Mouse (Mus musculus): ENCODE results near the gene Rabep2. TPM values are rescaled to one million over a fixed set of nuclear protein-coding genes. Genes with fewer than 3 reads are reported as not detected.

Gene Rabep2
- polyA plus RNA-seq, 1 experiment from 2014 or later, result 31.5 TPM

DNA sequence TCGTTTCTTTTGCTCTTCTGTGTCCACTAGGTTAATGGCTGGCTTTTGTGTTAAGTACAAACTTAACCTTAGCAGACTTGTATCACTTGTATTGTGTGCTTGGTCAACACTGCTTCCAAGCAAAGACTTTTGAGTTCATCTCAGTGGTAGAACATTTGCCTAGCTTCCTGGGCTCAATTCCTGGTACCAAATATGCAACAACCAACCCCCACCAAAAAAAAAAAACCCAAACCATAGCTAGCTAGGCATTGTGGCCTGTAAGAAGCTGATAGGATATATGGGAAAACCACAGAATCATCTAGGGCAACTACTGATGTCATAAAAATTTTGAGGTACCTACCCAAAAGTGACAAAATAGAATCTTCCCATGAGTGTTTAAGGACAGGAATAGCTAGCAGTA lies 62.4 kb downstream of the Rabep2 start:
- no peak overlapping the region for H3K4me3 ChIP-seq (replicated peaks; ENCODE audit: low read length)
- no peak overlapping the region for H3K27ac ChIP-seq (ENCODE audit: low read length)
- no peaks in the 10 kb centered on the region for H3K27me3 ChIP-seq (ENCODE audit: control insufficient read depth, insufficient read depth, low read length)
- H3K9ac ChIP-seq (ENCODE audit: low read length), result no peak overlapping the region
- 81% methylated on average over 1 of the region's 1 CpGs for WGBS
- H3K9me3 ChIP-seq (replicated peaks; ENCODE audit: control insufficient read depth, low read length), result no peaks in the 10 kb centered on the region
- peaks cover 32% of the 10 kb centered on the region for H3K36me3 ChIP-seq (ENCODE audit: control insufficient read depth, insufficient read depth, low read length)
- no peak overlapping the region for H3K4me2 ChIP-seq (ENCODE audit: low read depth, low read length)
- H3K4me1 ChIP-seq (ENCODE audit: control insufficient read depth, insufficient read depth, low read length), result peaks cover 6% of the 10 kb centered on the region; the same call in 1 of the 2 replicates
- ATAC-seq (ENCODE audit: insufficient read depth, low FRiP score), result no peak

DNA sequence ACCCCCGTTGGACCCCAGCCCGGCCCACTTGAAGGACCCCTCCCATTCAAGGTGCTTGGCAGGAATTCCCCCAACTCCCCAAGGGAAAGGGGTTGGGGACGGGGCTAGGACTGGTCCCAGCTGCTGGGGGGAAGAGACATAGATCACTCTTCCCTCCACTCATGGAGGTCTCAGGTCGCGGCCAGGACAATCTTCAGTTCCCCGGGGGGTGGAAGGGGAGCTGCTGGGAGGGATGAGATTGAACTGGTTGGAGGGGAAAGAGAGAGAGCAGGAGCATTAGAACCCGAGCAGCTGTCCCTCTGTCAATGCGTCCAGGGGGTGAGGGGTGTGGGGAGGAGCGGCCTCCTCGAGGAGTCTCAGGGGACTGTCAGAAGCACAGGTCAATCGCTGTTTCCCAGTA lies 63.4 kb downstream of the Rabep2 start:
- Histone ChIP-seq H3K4me2 (ENCODE audit: low read depth, low read length) (no peak overlapping the region), H3K9ac (ENCODE audit: low read length) (no peak overlapping the region), H3K27me3 (ENCODE audit: control insufficient read depth, insufficient read depth, low read length) (no peaks in the 10 kb centered on the region), H3K9me3 (replicated peaks; ENCODE audit: control insufficient read depth, low read length) (no peaks in the 10 kb centered on the region), H3K36me3 (ENCODE audit: control insufficient read depth, insufficient read depth, low read length) (peaks cover 36% of the 10 kb centered on the region), H3K4me1 (ENCODE audit: control insufficient read depth, insufficient read depth, low read length) (peaks cover 6% of the 10 kb centered on the region; the same call in 1 of the 2 replicates), H3K4me3 (replicated peaks; ENCODE audit: low read length) (no peak overlapping the region), H3K27ac (ENCODE audit: low read length) (no peak overlapping the region)
- WGBS, result 43% methylated on average over 11 of the region's 11 CpGs
- ATAC-seq (ENCODE audit: insufficient read depth, low FRiP score), result no peak

DNA sequence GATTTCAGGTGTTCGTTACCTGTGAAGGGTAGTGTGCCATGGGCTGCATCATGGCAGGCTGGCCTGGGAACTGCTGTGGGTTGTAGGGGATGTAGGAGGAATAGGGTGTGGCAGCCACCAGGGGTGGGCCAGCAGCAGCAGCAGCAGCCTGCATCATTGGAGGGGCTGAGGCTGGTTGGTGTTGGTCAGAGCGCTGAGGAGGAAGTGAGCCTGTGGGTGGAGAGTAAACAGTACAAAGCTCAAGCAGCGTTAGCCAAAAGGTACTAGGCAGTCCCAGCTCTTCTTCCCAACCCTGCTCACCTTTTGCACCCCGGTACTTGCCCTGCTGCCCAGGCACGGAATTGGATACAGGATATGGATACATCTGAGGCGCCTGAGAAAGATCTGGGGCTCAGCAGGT lies 65.6 kb downstream of the Rabep2 start:
- no peaks in the 10 kb centered on the region for H3K9me3 ChIP-seq (replicated peaks; ENCODE audit: control insufficient read depth, low read length)
- no peak overlapping the region for H3K27ac ChIP-seq (ENCODE audit: low read length)
- no peak for ATAC-seq (ENCODE audit: insufficient read depth, low FRiP score)
- peaks cover 39% of the 10 kb centered on the region for H3K36me3 ChIP-seq (ENCODE audit: control insufficient read depth, insufficient read depth, low read length)
- no peak overlapping the region for H3K4me3 ChIP-seq (replicated peaks; ENCODE audit: low read length)
- H3K9ac ChIP-seq (ENCODE audit: low read length), result no peak overlapping the region
- no peak overlapping the region for H3K4me2 ChIP-seq (ENCODE audit: low read depth, low read length)
- H3K4me1 ChIP-seq (ENCODE audit: control insufficient read depth, insufficient read depth, low read length), result no peaks in the 10 kb centered on the region
- H3K27me3 ChIP-seq (ENCODE audit: control insufficient read depth, insufficient read depth, low read length), result no peaks in the 10 kb centered on the region
- WGBS, result 82% methylated on average over 6 of the region's 6 CpGs

DNA sequence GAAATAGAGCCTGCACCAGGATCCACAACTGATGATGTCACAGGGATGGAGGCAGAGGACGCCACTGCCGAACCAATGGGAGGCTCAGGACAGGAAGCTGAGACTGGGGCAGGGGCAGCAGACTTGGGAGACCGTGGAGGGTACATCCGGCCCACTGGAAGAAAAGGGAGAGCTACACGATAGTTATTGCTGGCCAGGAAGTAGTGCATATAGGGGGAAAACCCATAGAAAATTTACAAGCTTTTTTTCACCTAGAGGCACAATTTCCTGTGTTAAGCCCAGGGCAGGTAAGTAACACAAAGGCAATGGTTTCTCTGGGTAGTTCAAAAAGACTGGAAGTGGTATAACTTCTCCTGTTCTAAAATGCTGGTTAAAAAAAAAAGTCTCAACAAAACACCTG lies 67.9 kb downstream of the Rabep2 start:
- Histone ChIP-seq H3K27me3 (ENCODE audit: control insufficient read depth, insufficient read depth, low read length) (no peaks in the 10 kb centered on the region), H3K36me3 (ENCODE audit: control insufficient read depth, insufficient read depth, low read length) (peaks cover 51% of the 10 kb centered on the region), H3K27ac (ENCODE audit: low read length) (no peak overlapping the region), H3K4me1 (ENCODE audit: control insufficient read depth, insufficient read depth, low read length) (peaks cover 5% of the 10 kb centered on the region; the same call in 1 of the 2 replicates), H3K9ac (ENCODE audit: low read length) (no peak overlapping the region), H3K4me3 (replicated peaks; ENCODE audit: low read length) (no peak overlapping the region), H3K9me3 (replicated peaks; ENCODE audit: control insufficient read depth, low read length) (no peaks in the 10 kb centered on the region), H3K4me2 (ENCODE audit: low read depth, low read length) (no peak overlapping the region)
- no peak for ATAC-seq (ENCODE audit: insufficient read depth, low FRiP score)
- 86% methylated on average over 5 of the region's 5 CpGs for WGBS

DNA sequence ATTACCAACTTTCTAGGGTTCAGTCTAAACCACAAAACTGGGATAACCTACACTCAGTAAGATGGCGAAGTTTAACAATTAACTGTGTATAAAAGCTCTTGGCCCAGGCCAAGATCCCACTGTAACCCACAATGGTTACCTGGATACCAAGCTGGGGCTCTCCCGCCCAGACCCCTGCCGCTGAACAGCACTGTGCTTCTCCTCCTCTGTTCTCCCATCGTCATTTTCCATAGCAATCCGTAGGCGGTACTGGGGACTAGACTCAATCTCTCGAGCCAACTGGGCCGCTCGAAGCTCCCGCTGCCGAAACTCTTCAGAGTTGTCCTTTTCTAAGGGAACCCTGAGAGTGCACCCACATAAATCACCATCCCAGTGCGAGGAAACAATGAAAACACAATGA lies 69.4 kb downstream of the Rabep2 start:
- Histone ChIP-seq H3K4me1 (ENCODE audit: control insufficient read depth, insufficient read depth, low read length) (peaks cover 5% of the 10 kb centered on the region; the same call in 1 of the 2 replicates), H3K4me2 (ENCODE audit: low read depth, low read length) (no peak overlapping the region), H3K9me3 (replicated peaks; ENCODE audit: control insufficient read depth, low read length) (no peaks in the 10 kb centered on the region), H3K9ac (ENCODE audit: low read length) (no peak overlapping the region), H3K27me3 (ENCODE audit: control insufficient read depth, insufficient read depth, low read length) (no peaks in the 10 kb centered on the region), H3K4me3 (replicated peaks; ENCODE audit: low read length) (no peak overlapping the region), H3K36me3 (ENCODE audit: control insufficient read depth, insufficient read depth, low read length) (peaks cover 42% of the 10 kb centered on the region), H3K27ac (ENCODE audit: low read length) (no peak overlapping the region)
- no peak for ATAC-seq (ENCODE audit: insufficient read depth, low FRiP score)
- WGBS, result 94% methylated on average over 12 of the region's 12 CpGs

Other genes with a start within 250 kb of the Rabep2 start
- 35.4 and 36.9 TPM in 2 replicates for gene Xpo6, start 228.3 kb upstream of the Rabep2 start, polyA plus RNA-seq (2015; fragmentation: Nextera tagmentation; extraction: Ambion mirVana)
- gene Sbk1, start 156.1 kb upstream of the Rabep2 start, polyA plus RNA-seq (2015; fragmentation: Nextera tagmentation; extraction: Ambion mirVana), result 8.1 and 9.7 TPM in 2 replicates
- gene Lat, start 59.2 kb upstream of the Rabep2 start, polyA plus RNA-seq (2015; fragmentation: Nextera tagmentation; extraction: Ambion mirVana), result 0.51 and 2.0 TPM in 2 replicates
- gene Spns1, start 51.3 kb upstream of the Rabep2 start, polyA plus RNA-seq (2015; fragmentation: Nextera tagmentation; extraction: Ambion mirVana), result 48.1 and 52.4 TPM in 2 replicates
- gene Nfatc2ip, start 32.0 kb upstream of the Rabep2 start, polyA plus RNA-seq (2015; fragmentation: Nextera tagmentation; extraction: Ambion mirVana), result 1.1 and 1.4 TPM in 2 replicates
- gene Cd19, start 13.9 kb upstream of the Rabep2 start, polyA plus RNA-seq (2015; fragmentation: Nextera tagmentation; extraction: Ambion mirVana), result 0.62 and 0.75 TPM in 2 replicates
- 4.0 and 110 TPM in 2 replicates for gene Atp2a1, start 34.3 kb downstream of the Rabep2 start, polyA plus RNA-seq (2015; fragmentation: Nextera tagmentation; extraction: Ambion mirVana)
- 40.9 and 42.1 TPM in 2 replicates for gene Sh2b1, start 46.7 kb downstream of the Rabep2 start, polyA plus RNA-seq (2015; fragmentation: Nextera tagmentation; extraction: Ambion mirVana)
- gene Tufm, start 58.6 kb downstream of the Rabep2 start, polyA plus RNA-seq (2015; fragmentation: Nextera tagmentation; extraction: Ambion mirVana), result 140 and 154 TPM in 2 replicates
- gene Atxn2l, start 74.7 kb downstream of the Rabep2 start, polyA plus RNA-seq (2015; fragmentation: Nextera tagmentation; extraction: Ambion mirVana), result 31.2 and 33.4 TPM in 2 replicates
- 165 and 176 TPM in 2 replicates for gene Eif3c, start 137.7 kb downstream of the Rabep2 start, polyA plus RNA-seq (2015; fragmentation: Nextera tagmentation; extraction: Ambion mirVana)
- 1.4 and 2.2 TPM in 2 replicates for gene Apobr, start 156.2 kb downstream of the Rabep2 start, polyA plus RNA-seq (2015; fragmentation: Nextera tagmentation; extraction: Ambion mirVana)
- 30.4 and 33.3 TPM in 2 replicates for gene Cln3, start 157.1 kb downstream of the Rabep2 start, polyA plus RNA-seq (2015; fragmentation: Nextera tagmentation; extraction: Ambion mirVana)
- not detected in 2 replicates for gene Il27, start 166.2 kb downstream of the Rabep2 start, polyA plus RNA-seq (2015; fragmentation: Nextera tagmentation; extraction: Ambion mirVana)
- 133 and 141 TPM in 2 replicates for gene Nupr1, start 202.1 kb downstream of the Rabep2 start, polyA plus RNA-seq (2015; fragmentation: Nextera tagmentation; extraction: Ambion mirVana)
- gene Sgf29, start 220.6 kb downstream of the Rabep2 start, polyA plus RNA-seq (2015; fragmentation: Nextera tagmentation; extraction: Ambion mirVana), result 40.4 and 47.6 TPM in 2 replicates
- 11.9 and 13.0 TPM in 2 replicates for gene Sult1a1, start 247.7 kb downstream of the Rabep2 start, polyA plus RNA-seq (2015; fragmentation: Nextera tagmentation; extraction: Ambion mirVana)

All from stomach, embryonic 16.5 days (tissue).